Mouse (Mus musculus) frontal cortex, adult 2 months (tissue): ENCODE measurements around the gene Vmac. TPM values are rescaled to one million over a fixed set of nuclear protein-coding genes. Genes with fewer than 3 reads are reported as not detected.
A peak's percentile ranks its signal among the peaks of the same experiment; 100 is the strongest.

Experiments
- DNase-seq, 2 experiments: peaks; one replicate each; pipeline ENCODE4 v3.0.0; 2022; ENCODE audit warnings: low spot score in 1 of 2; ENCODE audit errors: extremely low spot score in 1 of 2
- polyA plus RNA-seq: library from polyadenylated mRNA; depleted of rRNA; stranded (reverse); fragments of >200 nt; gene quantifications from 2 replicates; pipeline ENCODE4 v1.2.3, GENCODE M21; 2012; rRNA removed

The Vmac gene
- polyA plus RNA-seq, result 18.7 and 22.4 TPM in 2 replicates

- peak; percentile 89 to 94 for DNase-seq
These were observed at the start of gene Vmac, which contains the start of gene Ndufa11 for GRCm38 (mm10) chr17:56717363-56718058. Vmac (minus strand) TSS chr17:56718022. Ndufa11 (plus strand) TSS chr17:56717767.

- DNase-seq, result no peak
These were observed 49.0 kb upstream of the Vmac start for GRCm38 (mm10) chr17:56766631-56767405.

DNA sequence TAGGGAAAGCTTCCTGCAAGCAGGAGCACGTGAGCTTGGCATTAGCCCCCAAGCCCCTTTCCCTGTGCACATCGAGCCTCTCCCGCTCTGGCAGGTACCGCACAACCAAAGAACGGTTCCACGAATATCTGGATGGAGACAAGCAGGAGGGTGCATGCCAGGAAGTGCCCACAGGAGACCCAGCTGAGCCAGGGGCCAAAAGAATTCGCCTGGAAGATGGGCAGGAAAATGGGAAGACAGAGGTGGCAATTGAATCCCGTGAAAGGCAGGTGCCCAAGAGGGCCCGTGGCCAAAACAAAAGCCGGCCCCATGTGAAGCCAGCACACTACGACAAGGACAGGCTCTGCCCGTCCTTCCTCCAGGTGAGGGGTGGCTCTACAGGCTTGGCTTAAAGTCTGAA, 47.6 kb upstream of the Vmac start:
- DNase-seq, result no peak

DNA sequence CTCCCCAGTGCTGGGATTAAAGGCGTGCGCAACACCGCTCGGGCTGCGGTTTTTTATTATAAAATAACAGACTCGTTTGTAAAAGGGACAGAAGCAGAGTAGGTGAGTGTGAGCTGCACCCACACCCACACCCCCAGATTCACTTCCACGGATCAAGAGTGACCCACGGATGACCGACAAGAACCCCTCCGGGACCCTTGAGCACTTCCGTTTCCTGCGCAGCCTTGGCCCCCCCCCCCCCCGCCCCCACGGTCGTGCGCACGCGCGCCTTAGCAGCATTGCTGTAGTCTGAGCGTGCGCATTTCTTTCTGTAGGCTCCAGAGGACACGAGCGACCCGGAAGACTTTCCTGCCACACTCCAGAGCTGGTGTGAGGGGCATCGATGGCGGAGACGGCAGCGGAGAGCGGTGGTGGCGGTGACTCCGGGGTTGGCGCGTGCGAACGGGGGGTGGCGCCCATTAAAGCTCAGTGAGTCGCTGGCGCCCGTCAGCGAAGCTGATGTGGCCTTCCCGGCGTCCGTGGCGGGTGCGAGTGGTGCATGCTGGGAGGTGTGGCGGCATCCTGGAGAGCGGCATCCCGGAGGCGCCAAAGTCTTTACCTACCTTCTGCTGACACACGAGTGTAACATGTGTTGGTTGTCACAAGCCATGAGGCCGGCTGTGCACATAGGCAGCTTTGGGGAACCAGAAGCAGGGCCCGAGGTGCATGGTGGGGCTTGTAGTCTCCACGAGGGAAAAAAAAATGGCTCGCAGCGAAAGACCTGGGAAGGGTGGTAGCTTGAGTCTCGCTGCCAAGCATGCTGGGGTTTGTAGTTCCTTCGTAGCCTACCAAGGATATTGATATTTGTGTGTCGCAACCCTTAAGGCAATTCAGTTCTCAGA, 46.9 kb upstream of the Vmac start, which contains the start of gene Dus3l:
Dus3l (plus strand) TSS at position 284 of the 881 bp plus-strand sequence.
- DNase-seq, result peak; percentile 86 to 90

GRCm38 (mm10) chr17:56763741-56764250, 46.0 kb upstream of the Vmac start:
- DNase-seq, result no peak

DNA sequence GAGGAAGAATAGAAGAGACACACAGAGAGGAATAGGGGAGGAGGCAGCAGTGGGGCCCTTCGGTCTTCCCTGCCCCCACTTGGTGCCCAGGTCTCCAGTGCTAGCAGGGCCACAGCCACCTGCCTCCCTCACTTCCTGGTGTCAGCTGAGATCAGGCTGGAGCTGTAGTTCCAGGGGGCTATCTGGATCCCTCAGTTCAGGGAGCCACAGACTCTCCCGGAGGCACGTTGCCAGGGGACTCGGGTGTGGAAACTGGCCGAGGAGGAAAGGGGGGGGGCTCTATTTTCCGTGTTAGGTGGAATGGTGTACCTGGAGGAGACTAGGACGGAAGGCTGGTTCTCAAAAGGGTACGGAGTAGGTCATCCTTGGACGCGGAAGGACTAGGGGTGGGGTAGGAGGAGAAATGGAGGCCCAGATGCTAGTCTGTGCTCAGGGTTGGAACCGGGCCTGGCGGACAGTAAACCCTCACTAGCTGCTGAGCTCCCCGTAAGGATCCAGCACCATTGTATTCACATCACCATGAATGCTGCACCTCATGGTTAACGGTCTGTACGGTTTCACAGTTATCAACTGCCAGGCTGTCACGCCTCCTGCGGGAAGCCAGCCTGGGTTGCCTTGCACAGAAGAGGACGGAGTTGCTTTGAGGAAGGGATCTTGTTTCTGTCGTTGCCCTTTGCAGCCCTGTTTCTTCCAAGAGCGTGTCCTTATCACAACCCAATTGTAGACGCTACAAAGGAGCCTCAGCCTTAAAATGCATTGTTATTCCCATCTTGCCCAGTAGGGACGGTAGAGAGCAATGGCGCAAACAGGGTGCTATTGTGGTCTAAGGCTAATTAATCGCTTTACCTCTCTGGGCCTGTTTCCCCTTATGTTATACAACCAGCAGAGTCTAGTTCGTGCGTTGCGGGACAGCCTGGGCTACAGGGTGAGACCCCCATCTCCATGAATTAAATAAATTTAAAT, 45.2 kb upstream of the Vmac start:
- DNase-seq, result peak in 1 of 2 experiments; percentile 87

DNA sequence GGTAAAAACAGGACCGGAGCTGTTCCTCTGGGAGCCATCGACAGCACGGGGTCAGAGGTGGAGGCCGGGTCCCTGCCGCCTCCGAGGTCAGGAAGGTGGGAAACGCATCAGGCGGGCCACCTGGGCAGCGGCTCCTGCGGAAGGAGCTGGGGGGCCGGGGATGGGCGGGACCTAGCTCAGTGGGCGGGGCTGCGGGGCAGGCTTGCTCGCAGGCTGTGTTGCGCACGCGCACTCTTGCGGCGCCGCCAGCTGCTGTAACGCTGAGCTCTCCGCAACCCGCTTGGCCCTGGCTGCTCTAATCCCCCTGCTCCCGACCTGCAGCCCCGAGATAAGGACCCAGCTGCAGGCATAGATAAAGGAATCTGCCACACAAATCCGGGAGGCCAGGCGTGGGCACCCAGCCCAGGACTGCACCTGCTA, 44.2 kb upstream of the Vmac start:
- DNase-seq, result peak in 1 of 2 experiments; percentile 89

DNA sequence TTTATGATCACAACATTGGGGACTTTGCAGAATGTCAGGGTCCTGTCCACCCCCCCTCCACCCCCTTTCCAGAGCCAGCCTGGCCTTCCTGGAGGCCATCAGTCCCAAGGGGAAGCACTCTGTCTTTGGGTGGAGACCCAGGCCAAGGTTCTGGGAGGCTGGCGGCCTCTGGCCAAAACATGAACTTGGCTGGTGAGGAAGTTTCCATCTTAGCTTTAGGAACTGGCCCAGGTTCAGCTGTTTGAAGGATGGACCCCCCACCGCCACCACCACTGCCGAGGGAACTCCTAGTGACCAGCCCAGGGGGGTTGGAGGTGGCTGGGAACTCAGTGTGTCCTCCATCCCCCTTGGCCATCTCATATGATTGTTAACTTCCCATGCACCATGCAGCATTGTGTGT, 43.3 kb upstream of the Vmac start:
- no peak for DNase-seq

DNA sequence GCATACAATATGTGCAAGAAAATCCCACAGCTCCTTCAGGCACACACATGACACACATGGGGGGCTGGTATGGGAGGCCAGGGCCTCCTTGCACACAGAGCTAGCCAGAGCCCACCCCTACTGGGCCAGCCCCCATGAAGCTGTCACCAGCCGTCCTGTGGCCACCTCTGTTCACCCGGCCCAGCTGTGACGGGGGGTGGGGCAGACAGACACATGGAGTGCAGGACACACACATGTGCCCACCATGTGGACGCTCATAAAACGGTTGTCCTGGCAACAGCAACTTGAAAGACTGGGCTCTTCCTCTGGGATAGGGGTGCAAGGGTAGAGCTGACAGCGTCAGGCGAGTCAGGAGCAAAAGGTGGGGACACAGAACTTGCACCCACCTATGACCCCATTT, 41.4 kb upstream of the Vmac start:
- DNase-seq, result no peak

DNA sequence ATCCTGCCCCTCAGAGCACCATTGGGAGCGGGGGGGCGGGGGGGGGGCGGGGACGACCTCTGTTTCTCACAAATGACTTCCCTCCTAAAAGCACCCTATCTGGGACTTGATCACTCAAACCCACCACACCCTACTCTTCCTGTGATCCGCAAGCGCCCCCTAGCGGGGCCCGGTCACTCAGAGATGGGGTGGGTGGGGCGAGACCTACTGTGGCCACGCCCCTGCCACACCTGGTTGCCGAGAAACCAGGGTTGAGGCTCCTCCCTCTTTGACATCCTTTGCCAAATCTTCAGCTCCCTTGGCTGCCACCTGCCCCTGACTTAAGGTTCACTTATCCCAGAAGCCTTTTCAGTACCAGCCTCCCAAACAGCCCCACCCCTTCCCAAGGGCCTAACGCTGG, 40.3 kb upstream of the Vmac start:
- peak in 1 of 2 experiments; percentile 80 for DNase-seq

- DNase-seq, result peak in 1 of 2 experiments; percentile 70
These were observed 39.7 kb upstream of the Vmac start, which contains the start of gene Nrtn for GRCm38 (mm10) chr17:56757416-56758123. Nrtn (minus strand) TSS chr17:56757530.

GRCm38 (mm10) chr17:56756703-56757399, 39.0 kb upstream of the Vmac start:
- no peak for DNase-seq

- no peak for DNase-seq
These were observed 36.7 kb upstream of the Vmac start for GRCm38 (mm10) chr17:56754271-56755185.

DNA sequence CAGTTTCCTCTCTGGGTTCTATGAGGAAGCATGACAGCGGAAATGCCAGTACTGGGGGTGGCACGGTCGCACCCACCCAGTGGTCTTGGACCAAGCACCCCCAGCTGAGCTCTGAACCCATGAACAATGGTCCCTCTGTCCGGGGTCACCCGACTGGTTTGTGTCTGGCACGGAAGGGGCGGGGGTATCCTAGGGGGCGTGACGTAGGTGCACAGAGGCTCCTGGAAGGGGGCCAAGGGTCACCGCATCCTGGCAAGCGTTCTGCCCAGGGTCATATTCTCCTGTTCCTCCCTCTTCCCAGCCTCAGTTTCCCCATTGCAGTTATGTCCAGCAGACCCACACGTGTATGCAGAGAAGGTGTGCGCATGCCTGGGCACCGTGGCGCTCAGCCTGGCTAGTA, 35.6 kb upstream of the Vmac start:
- DNase-seq, result no peak

DNA sequence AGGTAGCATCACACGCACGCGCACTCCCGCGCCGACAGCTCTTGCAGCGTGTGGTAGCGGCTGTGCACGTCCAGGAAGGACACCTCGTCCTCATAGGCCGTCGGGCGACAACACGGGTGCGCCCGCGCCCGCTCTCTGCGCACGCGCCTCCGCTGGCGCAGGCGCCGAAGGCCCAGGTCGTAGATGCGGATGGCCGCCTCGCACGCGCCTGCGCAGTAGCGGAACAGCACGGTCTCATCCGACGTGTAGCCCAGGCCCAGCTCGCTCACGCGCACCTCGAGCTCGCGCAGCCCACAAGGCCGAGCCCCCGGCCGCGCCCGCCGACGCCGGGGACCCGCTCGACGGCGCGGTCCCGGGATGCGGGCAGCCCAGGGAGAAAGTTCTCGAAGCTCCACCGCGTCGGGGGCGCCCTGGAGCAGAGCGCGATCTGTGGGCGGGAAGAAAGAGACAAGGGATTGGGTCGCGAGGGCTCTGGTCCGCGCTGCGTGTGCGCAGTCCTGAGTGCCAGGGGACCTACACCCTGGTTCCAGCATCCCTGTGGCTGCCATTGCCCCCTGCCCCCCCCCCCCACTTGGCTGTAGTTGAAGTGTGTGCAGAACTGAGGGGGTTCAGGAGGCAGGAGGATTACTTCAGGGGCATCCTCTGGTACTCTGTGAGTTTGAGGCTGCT, 33.7 kb upstream of the Vmac start:
- no peak for DNase-seq

DNA sequence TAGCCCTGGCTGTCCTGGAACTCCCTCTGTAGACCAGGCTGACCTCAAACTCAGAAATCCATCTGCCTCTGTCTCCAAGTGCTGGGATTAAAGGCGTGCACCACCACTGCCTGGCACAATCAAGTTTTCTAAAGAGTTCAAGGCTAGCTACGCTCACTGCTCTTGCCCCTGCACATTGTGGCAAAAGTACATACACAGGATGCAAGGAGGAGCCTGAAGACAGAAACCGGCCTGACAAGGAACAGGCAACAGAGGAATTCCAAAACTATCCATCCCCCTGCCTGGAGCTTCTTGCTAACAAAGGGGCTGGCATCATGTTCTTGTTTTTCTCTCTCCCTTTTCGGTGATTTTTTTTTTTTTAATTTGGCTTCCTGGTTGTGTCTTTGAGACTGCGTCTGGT, 26.4 kb upstream of the Vmac start:
- DNase-seq, result no peak

GRCm38 (mm10) chr17:56740788-56741160, 23.0 kb upstream of the Vmac start:
- no peak for DNase-seq
